Mouse (Mus musculus) adrenal gland, postnatal 4 days (tissue): Measurements from ENCODE around the gene Vcl. TPM values are rescaled to one million over a fixed set of nuclear protein-coding genes. Genes with fewer than 3 reads are reported as not detected.

Experiments
- DNase-seq, 2 experiments: peaks; one replicate each; pipeline ENCODE4 v3.0.0; 2021 to 2022; ENCODE audit warnings: low spot score in 2 of 2, mixed read lengths in 2 of 2
- total RNA-seq, 2 experiments: library from RNA; stranded (reverse); gene quantifications; 2 replicates each; pipeline ENCODE4 v1.2.3; 2021

The Vcl gene
- total RNA-seq, 2 experiments from 2014 or later = 86.9 to 90.2 TPM

- no peak for DNase-seq
These were observed 9.2 kb downstream of the Vcl start for GRCm38 (mm10) chr14:20938424-20938823.

- no peak for DNase-seq
These were observed 9.7 kb downstream of the Vcl start for GRCm38 (mm10) chr14:20938860-20939259.

- no peak for DNase-seq
These were observed 16.1 kb downstream of the Vcl start for GRCm38 (mm10) chr14:20945296-20945695.

GRCm38 (mm10) chr14:20956021-20956420 lies 26.8 kb downstream of the Vcl start:
- no peak for DNase-seq

GRCm38 (mm10) chr14:20958971-20959370 lies 29.8 kb downstream of the Vcl start:
- no peak for DNase-seq

- no peak for DNase-seq
These were observed 33.3 kb downstream of the Vcl start for GRCm38 (mm10) chr14:20962466-20962865.

GRCm38 (mm10) chr14:20962906-20963305 lies 33.7 kb downstream of the Vcl start:
- DNase-seq = no peak

GRCm38 (mm10) chr14:20963863-20964262 lies 34.7 kb downstream of the Vcl start:
- DNase-seq = no peak

GRCm38 (mm10) chr14:20964285-20964684 lies 35.1 kb downstream of the Vcl start:
- DNase-seq = no peak

- DNase-seq = no peak
These were observed 37.9 kb downstream of the Vcl start for GRCm38 (mm10) chr14:20966959-20967670.

GRCm38 (mm10) chr14:20969066-20969465 lies 39.9 kb downstream of the Vcl start:
- no peak for DNase-seq

- DNase-seq = no peak
These were observed 41.2 kb downstream of the Vcl start for GRCm38 (mm10) chr14:20970389-20970788.

- DNase-seq = no peak
These were observed 41.7 kb downstream of the Vcl start for GRCm38 (mm10) chr14:20970927-20971326.

GRCm38 (mm10) chr14:20973821-20974220 lies 44.6 kb downstream of the Vcl start:
- DNase-seq = no peak

- no peak for DNase-seq
These were observed 47.5 kb downstream of the Vcl start for GRCm38 (mm10) chr14:20976741-20977140.

- no peak for DNase-seq
These were observed 48.5 kb downstream of the Vcl start for GRCm38 (mm10) chr14:20977726-20978125.

- peak in 1 of 2 experiments; percentile 23 for DNase-seq
These were observed 54.6 kb downstream of the Vcl start for GRCm38 (mm10) chr14:20983832-20984231.

- no peak for DNase-seq
These were observed 56.3 kb downstream of the Vcl start for GRCm38 (mm10) chr14:20985482-20985881.

GRCm38 (mm10) chr14:20991492-20991891 lies 62.3 kb downstream of the Vcl start:
- DNase-seq = no peak

- no peak for DNase-seq
These were observed 64.0 kb downstream of the Vcl start for GRCm38 (mm10) chr14:20993067-20993691.

- DNase-seq = no peak
These were observed 65.3 kb downstream of the Vcl start for GRCm38 (mm10) chr14:20994475-20994874.

GRCm38 (mm10) chr14:20995497-20995896 lies 66.3 kb downstream of the Vcl start:
- no peak for DNase-seq

- no peak for DNase-seq
These were observed 67.2 kb downstream of the Vcl start for GRCm38 (mm10) chr14:20996361-20996760.
